Mouse (Mus musculus): Measurements from ENCODE around the gene E2f2. TPM values are rescaled to one million over a fixed set of nuclear protein-coding genes. Genes with fewer than 3 reads are reported as not detected.
A peak's percentile ranks its signal among the peaks of the same experiment; 100 is the strongest.

E2f2 gene
- polyA plus RNA-seq, 1 experiment, result 0.74 TPM

- TF ChIP-seq POLR2A (IDR thresholded peaks at IDR 0.05; ENCODE audit: borderline replicate concordance, insufficient read depth, low read length), result no peak
- TF ChIP-seq CTCF (IDR thresholded peaks at IDR 0.05; ENCODE audit: borderline replicate concordance, insufficient read depth, low read depth, low read length), result peak; percentile 52; the same call in 1 of the 2 replicates
- Histone ChIP-seq H3K27ac (ENCODE audit: insufficient read depth, low read length) (no peak overlapping the region), H3K4me3 (replicated peaks; ENCODE audit: insufficient read depth, low read depth, low read length) (no peak overlapping the region), H3K4me1 (ENCODE audit: control insufficient read depth, insufficient read depth, low read length) (no peaks in the 10 kb centered on the region), H3K27me3 (ENCODE audit: control insufficient read depth, insufficient read depth, low read length) (no peaks in the 10 kb centered on the region)
- WGBS, result 11% methylated on average over 9 of the region's 9 CpGs
- peak in 1 of 2 experiments; percentile 33 for DNase-seq
Measured at GRCm38 (mm10) chr4:136202509-136202908, 30.3 kb downstream of the E2f2 start.

GRCm38 (mm10) chr4:136204775-136205174 lies 32.6 kb downstream of the E2f2 start:
- 71% methylated on average over 2 of the region's 2 CpGs for WGBS
- Histone ChIP-seq H3K27me3 (ENCODE audit: control insufficient read depth, insufficient read depth, low read length) (no peaks in the 10 kb centered on the region), H3K4me1 (ENCODE audit: control insufficient read depth, insufficient read depth, low read length) (no peaks in the 10 kb centered on the region), H3K4me3 (replicated peaks; ENCODE audit: insufficient read depth, low read depth, low read length) (no peak overlapping the region), H3K27ac (ENCODE audit: insufficient read depth, low read length) (no peak overlapping the region)
- TF ChIP-seq POLR2A (IDR thresholded peaks at IDR 0.05; ENCODE audit: borderline replicate concordance, insufficient read depth, low read length) (no peak), CTCF (IDR thresholded peaks at IDR 0.05; ENCODE audit: borderline replicate concordance, insufficient read depth, low read depth, low read length) (no peak)
- DNase-seq, result no peak

GRCm38 (mm10) chr4:136206033-136206893 lies 34.1 kb downstream of the E2f2 start, which contains the start of gene Asap3:
Asap3 (plus strand) TSS chr4:136206365.
- WGBS, result 1% methylated on average over 54 of the region's 54 CpGs

GRCm38 (mm10) chr4:136206943-136207342 lies 34.7 kb downstream of the E2f2 start:
- 9% methylated on average over 6 of the region's 6 CpGs for WGBS
- H3K4me3 ChIP-seq (replicated peaks; ENCODE audit: insufficient read depth, low read depth, low read length), result peak overlapping the region; percentile 53
- H3K27me3 ChIP-seq (ENCODE audit: control insufficient read depth, insufficient read depth, low read length), result no peaks in the 10 kb centered on the region
- no peak for DNase-seq
- no peak overlapping the region for H3K27ac ChIP-seq (ENCODE audit: insufficient read depth, low read length)
- TF ChIP-seq CTCF (IDR thresholded peaks at IDR 0.05; ENCODE audit: borderline replicate concordance, insufficient read depth, low read depth, low read length), result no peak
- TF ChIP-seq POLR2A (IDR thresholded peaks at IDR 0.05; ENCODE audit: borderline replicate concordance, insufficient read depth, low read length), result no peak
- H3K4me1 ChIP-seq (ENCODE audit: control insufficient read depth, insufficient read depth, low read length), result no peaks in the 10 kb centered on the region

More at GRCm38 (mm10) chr4:136206033-136206893, 34.1 kb downstream of the E2f2 start, which contains the start of gene Asap3:
- Histone ChIP-seq H3K4me1 (ENCODE audit: control insufficient read depth, insufficient read depth, low read length) (no peaks in the 10 kb centered on the region), H3K27ac (ENCODE audit: insufficient read depth, low read length) (no peak within 1 kb of the TSS), H3K4me3 (replicated peaks; ENCODE audit: insufficient read depth, low read depth, low read length) (peak within 1 kb of the TSS; percentile 53), H3K27me3 (ENCODE audit: control insufficient read depth, insufficient read depth, low read length) (no peaks in the 10 kb centered on the region)
- peak; percentile 67 to 69 for DNase-seq
- TF ChIP-seq CTCF (IDR thresholded peaks at IDR 0.05; ENCODE audit: borderline replicate concordance, insufficient read depth, low read depth, low read length) (no peak), POLR2A (IDR thresholded peaks at IDR 0.05; ENCODE audit: borderline replicate concordance, insufficient read depth, low read length) (no peak)

- 84% methylated on average over 9 of the region's 9 CpGs for WGBS
- H3K27me3 ChIP-seq (ENCODE audit: control insufficient read depth, insufficient read depth, low read length), result no peaks in the 10 kb centered on the region
- TF ChIP-seq CTCF (IDR thresholded peaks at IDR 0.05; ENCODE audit: borderline replicate concordance, insufficient read depth, low read depth, low read length) (no peak), POLR2A (IDR thresholded peaks at IDR 0.05; ENCODE audit: borderline replicate concordance, insufficient read depth, low read length) (no peak)
Measured at GRCm38 (mm10) chr4:136210931-136211330, 38.7 kb downstream of the E2f2 start.

GRCm38 (mm10) chr4:136213629-136214028 lies 41.4 kb downstream of the E2f2 start:
- H3K27ac ChIP-seq (ENCODE audit: insufficient read depth, low read length), result no peak overlapping the region
- no peak overlapping the region for H3K4me3 ChIP-seq (replicated peaks; ENCODE audit: insufficient read depth, low read depth, low read length)
- no peaks in the 10 kb centered on the region for H3K27me3 ChIP-seq (ENCODE audit: control insufficient read depth, insufficient read depth, low read length)
- 63% methylated on average over 7 of the region's 7 CpGs for WGBS
- H3K4me1 ChIP-seq (ENCODE audit: control insufficient read depth, insufficient read depth, low read length), result peaks cover 4% of the 10 kb centered on the region
- no peak for DNase-seq
- no peak for TF ChIP-seq CTCF (IDR thresholded peaks at IDR 0.05; ENCODE audit: borderline replicate concordance, insufficient read depth, low read depth, low read length)

More at GRCm38 (mm10) chr4:136210931-136211330, 38.7 kb downstream of the E2f2 start:
- H3K4me3 ChIP-seq (replicated peaks; ENCODE audit: insufficient read depth, low read depth, low read length), result no peak overlapping the region
- H3K27ac ChIP-seq (ENCODE audit: insufficient read depth, low read length), result no peak overlapping the region
- no peak for DNase-seq
- no peaks in the 10 kb centered on the region for H3K4me1 ChIP-seq (ENCODE audit: control insufficient read depth, insufficient read depth, low read length)

GRCm38 (mm10) chr4:136214828-136215227 lies 42.6 kb downstream of the E2f2 start:
- Histone ChIP-seq H3K27me3 (ENCODE audit: control insufficient read depth, insufficient read depth, low read length) (no peaks in the 10 kb centered on the region), H3K4me3 (replicated peaks; ENCODE audit: insufficient read depth, low read depth, low read length) (no peak overlapping the region), H3K27ac (ENCODE audit: insufficient read depth, low read length) (no peak overlapping the region), H3K4me1 (ENCODE audit: control insufficient read depth, insufficient read depth, low read length) (peaks cover 10% of the 10 kb centered on the region)
- DNase-seq, result no peak
- TF ChIP-seq POLR2A (IDR thresholded peaks at IDR 0.05; ENCODE audit: borderline replicate concordance, insufficient read depth, low read length), result no peak
- TF ChIP-seq CTCF (IDR thresholded peaks at IDR 0.05; ENCODE audit: borderline replicate concordance, insufficient read depth, low read depth, low read length), result no peak
- 79% methylated on average over 8 of the region's 8 CpGs for WGBS

- WGBS, result 51% methylated on average over 8 of the region's 8 CpGs
- H3K27me3 ChIP-seq (ENCODE audit: control insufficient read depth, insufficient read depth, low read length), result no peaks in the 10 kb centered on the region
- H3K27ac ChIP-seq (ENCODE audit: insufficient read depth, low read length), result no peak overlapping the region
- no peak for TF ChIP-seq POLR2A (IDR thresholded peaks at IDR 0.05; ENCODE audit: borderline replicate concordance, insufficient read depth, low read length)
- TF ChIP-seq CTCF (IDR thresholded peaks at IDR 0.05; ENCODE audit: borderline replicate concordance, insufficient read depth, low read depth, low read length), result no peak
- DNase-seq, result no peak
- H3K4me1 ChIP-seq (ENCODE audit: control insufficient read depth, insufficient read depth, low read length), result peaks cover 10% of the 10 kb centered on the region
- H3K4me3 ChIP-seq (replicated peaks; ENCODE audit: insufficient read depth, low read depth, low read length), result no peak overlapping the region
Measured at GRCm38 (mm10) chr4:136215576-136215975, 43.4 kb downstream of the E2f2 start.

All from cerebellum, adult 2 months (tissue).